Mouse (Mus musculus) retina, postnatal 7 days (tissue): ENCODE results near the gene Aph1b.
"Not testable (repeated sequence)": the region's sequence is repeated elsewhere in the genome, so short reads cannot be mapped to it uniquely, and the experiment has no call there.

Source experiments
- DNase-seq: peaks from one replicate; pipeline ENCODE4 v3.0.0-alpha.2; 2012; ENCODE audit warnings: low read depth, low spot score

The Aph1b gene

DNA sequence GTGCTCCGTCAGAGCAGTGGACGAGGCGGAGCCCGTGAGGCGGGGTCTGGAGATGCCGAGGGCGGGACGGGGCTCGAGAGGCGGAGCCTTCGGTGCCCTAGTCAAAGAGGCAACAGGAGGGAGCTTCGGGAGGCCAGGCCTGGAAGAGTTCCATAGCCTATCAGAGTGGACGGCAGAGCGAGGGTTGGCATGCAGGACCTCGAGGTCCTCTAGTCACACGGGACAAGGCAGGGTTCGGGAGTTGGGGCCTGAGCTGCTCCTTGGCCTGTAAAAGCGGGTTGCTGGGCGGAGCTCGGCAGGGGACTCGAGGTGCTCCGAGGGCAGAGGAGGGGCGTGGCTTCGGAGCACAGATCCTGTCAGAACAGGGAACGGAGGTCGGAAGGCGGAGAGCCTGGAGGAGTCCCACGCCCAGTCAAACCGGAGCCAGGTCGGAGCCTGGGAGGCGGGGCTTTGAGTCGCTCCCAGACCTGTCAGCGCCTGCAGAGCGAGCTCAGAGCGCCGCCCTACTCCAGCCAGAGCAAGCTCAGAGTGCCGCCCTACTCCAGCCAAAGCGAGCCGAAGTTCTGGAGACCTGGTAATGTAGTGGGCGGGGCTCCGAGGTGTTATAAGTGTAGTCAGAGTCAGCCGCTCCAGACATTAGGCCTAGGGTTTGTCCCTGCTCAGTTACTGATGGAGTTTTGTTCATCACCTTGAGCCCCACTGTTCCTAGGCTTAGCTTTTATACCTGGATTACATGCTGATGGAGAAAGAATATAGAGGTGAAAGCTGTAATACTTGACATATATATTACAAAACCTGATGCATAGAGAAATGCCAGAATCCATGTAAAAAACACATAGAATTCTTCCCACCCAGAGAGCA lies at the start of gene Aph1b:
Gene Aph1b (minus strand): TSS at position 27 of the 861 bp plus-strand sequence.
- DNase-seq = peak; percentile 88

DNA sequence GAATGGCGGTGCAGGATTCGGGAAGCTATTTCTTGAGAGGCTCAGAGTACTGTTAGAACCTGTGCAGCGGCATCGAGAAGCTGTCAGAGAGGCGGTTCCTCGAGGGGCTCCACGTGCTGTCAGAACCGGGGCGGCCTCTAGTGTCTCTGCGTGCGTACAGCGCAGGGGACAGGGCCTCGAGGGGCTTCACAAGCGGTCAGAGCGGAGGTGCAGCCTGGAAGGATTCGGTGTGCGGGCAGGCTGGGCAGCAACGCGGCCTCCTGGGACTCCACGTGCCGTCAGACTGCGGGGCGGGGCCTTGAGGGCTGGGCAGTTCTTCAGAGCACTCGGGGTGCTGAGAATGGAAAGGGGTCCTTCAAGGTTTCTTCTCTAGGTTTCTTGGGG lies 39.8 kb upstream of the Aph1b start:
- no peak for DNase-seq

DNA sequence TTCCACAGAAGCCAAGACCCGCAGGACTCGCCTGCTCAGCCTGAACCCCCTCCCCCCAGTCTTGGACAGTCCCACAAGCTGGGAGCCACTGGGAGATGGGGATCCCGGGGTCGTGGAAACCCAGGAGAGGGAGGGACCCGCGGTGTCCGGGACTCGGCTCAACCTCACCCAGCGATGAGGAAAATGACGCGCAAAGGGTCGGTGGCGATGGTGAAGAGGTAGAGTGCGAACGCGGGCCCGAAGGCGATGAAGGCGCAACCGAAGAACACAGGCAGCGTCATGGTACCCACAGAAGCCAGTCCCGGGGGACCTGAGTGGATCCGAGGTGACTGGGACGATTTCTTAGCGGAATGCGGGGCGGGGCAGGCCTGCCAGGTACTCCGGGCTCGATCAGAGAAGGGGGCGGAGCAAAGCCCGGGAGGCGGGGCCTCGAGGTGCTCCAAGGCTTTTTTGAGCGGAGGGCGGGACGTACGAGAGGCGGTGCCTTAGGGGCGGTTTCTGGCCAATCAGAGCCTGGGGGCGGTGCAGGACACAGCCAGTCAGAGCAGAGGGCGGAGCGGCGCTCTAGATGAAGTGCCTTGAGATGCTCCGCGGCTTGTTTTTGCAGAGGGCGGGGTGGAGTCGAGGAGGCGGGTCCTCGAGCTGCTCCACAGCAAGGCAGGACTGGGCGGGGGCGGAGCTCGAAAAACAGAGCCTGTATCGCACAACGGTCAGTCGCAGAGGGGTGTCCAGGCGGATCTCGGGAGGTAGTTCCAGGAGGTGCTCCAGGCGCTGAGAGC lies 39.2 kb upstream of the Aph1b start, which contains the start of gene Aph1c:
Gene Aph1c (minus strand): TSS at position 409 of the 779 bp plus-strand sequence.
- peak; percentile 97 for DNase-seq

DNA sequence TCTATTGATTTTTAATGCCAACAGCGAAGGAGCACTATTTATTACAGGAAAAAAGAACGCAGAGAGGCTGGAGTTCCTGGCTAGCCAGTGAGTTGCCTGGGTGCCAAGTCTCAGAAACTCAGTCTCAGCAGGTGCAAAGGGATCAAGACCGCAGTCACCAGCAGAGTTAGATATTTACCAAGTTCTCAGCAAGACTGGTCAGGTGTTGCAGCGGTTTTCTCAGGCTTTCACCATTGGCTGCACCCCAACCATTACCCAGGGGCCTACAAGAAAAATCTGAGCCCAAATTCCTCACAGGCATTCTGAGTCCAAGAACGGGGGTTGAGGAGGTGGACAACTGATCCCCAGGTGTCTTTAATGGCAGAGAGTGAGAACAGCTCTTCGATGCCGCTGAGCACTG lies 38.6 kb upstream of the Aph1b start:
- no peak for DNase-seq

DNA sequence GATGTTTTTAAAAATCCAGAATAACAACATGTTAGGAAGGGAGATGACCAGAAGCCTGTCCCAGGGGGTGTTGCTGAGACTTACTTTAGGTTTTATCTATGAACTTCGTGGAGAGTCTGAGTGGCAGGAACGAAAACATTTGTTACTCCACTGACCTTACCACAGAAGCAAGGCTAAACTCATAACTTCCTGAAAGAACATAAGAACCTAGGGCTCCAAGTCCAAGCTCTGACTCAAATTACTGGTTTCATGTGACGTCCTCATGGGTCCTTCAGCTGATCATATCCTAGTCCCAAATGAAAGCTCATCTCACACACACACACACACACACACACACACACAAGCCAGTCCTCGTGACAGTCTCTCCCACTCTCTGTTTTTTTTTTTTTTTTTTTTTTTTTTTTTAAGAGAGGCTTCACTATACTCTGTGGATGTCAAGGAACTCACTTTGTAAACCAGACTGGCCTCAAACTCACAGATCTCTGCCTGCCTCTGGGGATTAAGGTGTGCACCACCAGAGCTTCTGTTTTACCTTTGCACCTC lies 37.1 kb upstream of the Aph1b start:
- DNase-seq = no peak

DNA sequence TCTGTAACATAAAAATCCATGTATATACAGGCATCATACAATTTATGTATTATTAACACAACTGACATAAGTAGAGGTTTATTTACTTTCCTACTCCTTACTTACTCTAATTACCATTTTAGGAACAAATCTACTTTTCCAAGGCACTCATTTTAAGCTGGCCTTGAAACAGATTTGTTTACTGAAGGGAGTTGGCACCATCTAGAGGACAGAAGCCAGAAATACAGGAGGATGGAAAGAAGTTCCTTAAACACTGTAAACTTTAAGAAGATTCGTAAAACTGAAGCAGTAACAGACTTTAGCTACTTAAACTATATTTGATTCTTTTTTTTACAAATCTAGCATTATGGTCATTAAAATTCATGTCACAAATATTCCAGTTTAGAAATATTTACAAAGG lies 30.7 kb upstream of the Aph1b start:
- DNase-seq = peak; percentile 44

DNA sequence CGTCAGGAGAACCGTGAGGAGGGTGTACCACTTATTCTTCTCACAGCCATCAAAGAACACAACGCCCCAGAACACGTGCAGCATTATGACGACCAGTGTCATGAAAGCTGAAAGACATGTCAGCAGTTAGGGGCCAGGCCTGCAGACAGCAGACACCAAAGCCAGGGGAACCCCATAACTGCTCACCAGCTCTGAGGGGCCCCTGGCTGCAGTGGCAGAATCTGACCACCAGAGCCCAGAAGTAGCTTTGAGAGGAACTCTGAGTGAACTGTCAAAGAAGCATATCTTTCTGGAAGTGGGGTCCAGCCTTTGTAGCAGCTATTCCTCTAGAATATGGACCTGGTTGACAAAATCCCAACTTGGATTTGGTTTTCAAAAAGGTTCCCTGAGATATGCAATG lies 27.0 kb upstream of the Aph1b start:
- DNase-seq = not testable (repeated sequence)

DNA sequence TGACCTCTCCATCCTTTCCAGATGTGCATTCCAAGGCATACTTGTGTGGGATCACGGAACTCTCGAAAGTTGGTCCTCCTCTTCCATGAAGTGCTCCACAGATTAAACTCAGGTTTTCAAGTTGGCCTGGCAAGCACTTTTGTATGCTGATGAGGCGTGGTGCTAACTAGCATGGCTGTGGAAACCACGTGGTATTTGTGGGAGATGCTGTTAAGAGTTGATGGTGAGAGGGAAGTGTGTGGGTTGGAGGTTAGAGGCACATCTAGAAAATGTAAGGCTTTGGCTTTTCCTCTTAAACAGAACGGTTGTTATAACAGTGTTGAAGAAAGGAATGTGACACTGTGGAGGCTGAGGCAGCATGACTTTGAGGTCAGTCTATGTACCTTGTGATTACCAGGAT lies 25.7 kb upstream of the Aph1b start:
- DNase-seq = no peak

DNA sequence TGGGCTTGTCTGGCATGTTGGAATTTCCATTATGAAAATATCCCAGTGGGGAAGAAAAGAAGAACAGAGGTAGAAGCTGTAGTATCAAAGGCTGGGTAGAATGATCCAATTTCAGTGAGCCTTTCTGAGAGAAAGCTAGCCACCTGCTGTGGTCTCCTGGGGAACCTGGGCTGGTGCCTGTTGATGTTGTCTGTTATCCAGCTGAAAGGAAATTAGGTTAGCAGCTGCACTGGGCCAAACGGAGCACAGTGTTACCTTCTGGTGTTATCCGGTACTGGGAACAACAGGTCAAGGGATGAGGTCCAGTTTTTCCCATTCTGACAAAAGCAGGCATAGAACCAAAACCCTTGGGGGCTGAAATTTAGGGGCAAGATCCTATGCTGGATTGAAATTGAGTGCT lies 18.1 kb upstream of the Aph1b start:
- no peak for DNase-seq

DNA sequence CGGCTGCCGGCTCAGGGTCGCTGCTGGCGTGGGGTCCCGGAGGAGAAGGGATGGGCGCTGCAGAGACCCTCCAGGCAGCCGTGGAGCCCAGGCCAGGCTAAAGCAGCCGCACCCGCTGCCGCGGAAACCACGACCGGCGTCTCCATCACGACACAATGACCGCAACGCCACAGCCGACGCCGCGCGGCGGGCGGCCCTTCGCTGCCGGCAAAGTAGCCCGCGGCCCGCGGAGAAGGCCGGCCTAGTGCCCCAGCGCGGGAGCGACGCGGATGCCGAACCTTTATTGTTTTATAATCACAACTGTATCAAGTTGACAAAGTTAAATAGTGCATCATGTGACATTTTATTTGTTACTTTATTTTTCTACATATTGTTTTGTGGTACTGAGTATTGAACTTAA lies 10.7 kb upstream of the Aph1b start:
- not testable (repeated sequence) for DNase-seq

DNA sequence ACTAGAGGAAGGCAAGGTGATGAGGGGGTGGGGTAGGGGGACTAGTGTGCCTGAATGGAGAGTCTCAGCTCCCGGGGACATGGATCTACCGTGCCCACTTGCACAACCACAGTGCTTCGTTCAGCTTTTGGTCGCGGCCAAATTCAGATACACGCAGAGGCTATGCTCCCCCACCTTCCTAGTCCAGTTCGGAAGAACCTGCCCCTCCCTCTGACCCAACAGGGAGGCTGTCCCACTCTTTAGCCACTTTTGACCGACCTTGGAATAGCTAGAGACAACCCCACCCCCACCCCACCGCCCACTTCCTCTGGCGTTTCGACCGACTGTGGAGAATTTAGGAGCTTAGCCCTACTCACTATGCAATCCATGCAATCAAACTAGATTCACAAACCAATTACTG lies 6.7 kb upstream of the Aph1b start:
- DNase-seq = no peak

DNA sequence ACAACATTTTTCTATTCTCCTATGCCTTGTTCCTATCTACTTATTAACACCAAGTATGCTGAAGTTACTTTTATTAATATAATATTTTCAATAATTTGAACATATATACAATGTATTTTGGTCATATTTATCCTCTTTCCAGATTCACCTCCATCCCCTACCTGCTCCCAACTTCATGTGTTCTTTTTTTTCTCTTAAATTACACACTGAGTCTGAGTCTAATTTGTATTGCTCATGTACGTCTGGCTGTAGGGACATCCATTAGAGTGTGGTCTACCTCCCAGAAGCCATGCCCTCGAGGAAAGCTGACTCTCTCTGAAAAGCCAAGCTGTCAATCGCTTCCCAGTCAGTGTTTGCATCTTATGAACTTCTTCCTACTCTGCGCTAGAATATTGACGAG lies 1.4 kb upstream of the Aph1b start, which contains the start of gene Gm10647:
Gene Gm10647 (plus strand): TSS at position 301 of the 400 bp plus-strand sequence.
- DNase-seq = no peak

DNA sequence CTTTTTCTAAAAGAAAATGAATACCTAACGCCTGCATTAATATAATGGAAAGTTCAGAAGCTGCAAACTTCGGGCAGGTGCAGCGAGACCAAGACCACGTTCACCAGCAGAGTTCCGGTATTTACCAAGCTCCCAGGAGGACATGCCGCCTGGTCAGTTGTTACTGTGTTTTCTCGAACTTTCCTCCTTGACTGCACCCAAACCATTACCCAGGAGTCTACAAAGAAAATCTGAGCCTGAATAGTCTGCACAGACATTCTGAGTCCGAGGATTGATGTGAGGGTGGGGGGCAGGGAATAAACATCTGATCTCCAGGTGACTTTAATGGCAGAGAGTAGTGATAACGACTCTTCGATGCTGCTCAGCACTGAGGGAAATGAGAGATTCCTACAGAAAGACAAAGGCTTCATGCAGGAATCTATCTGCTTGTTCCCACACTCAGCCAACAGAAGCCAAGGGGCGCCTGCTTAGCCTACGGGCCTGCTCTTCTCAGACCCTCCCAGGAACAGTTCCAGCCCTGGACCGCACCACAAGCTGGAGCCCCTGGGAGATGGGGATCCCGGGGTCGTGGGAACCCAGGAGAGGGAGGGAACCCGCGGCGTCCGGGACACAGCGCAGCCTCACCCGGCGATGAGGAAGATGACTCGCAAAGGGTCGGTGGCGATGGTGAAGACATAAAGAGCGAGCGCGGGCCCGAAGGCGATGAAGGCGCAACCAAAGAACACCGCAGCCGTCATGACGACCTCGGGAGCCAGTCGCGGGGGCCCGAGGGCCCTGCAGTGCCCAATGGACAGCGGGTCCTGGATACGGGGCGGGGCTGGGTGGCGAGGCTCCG lies 444 bp downstream of the Aph1b start:
- DNase-seq = no peak

DNA sequence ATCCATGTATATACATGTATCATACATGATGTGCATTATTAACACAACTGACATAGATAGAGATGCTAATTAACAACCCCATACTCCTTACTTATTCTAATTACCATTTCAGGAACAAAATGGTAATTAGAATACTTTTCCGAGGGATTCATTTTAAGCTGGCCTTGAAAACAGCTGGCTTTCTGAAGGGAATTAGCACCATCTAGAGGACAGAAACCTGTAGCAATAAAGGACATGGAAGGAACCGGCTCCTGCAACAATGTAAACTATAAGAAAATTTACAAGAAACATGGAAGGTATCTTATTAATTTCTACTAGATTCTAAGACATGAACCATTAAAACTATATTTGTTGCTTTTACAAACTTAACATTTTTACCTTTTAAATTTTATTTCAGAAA lies 7.5 kb downstream of the Aph1b start:
- peak; percentile 38 for DNase-seq

DNA sequence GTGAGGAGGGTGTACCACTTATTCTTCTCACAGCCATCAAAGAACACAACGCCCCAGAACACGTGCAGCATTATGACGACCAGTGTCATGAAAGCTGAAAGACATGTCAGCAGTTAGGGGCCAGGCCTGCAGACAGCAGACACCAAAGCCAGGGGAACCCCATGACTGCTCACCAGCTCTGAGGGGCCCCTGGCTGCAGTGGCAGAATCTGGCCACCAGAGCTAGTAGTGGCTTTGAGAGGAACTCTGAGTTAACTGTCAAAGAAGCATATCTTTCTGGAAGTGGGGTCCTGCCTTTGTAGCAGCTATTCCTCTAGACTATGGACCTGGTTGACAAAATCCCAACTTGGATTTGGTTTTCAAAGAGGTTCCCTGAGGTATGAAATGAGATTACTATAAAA lies 10.7 kb downstream of the Aph1b start:
- DNase-seq = not testable (repeated sequence)

DNA sequence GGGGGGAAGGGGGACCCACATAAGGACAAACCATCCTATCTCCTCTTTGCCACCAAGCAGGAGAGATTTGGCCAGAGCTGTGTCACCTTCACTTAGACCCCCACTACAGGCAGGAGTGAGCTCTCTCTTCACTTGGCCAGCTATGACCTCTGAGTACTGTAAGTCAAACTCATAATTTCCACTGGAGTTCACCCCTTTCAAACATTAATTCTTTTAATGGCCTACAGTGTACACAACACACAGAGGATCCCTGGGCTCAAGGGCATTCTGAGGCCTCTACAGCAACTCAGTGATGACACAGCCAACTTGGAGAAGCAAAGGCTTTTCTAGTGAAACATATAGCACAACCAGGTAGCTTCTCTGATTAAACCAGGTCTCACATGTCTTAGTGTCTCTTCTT lies 24.6 kb downstream of the Aph1b start:
- no peak for DNase-seq

DNA sequence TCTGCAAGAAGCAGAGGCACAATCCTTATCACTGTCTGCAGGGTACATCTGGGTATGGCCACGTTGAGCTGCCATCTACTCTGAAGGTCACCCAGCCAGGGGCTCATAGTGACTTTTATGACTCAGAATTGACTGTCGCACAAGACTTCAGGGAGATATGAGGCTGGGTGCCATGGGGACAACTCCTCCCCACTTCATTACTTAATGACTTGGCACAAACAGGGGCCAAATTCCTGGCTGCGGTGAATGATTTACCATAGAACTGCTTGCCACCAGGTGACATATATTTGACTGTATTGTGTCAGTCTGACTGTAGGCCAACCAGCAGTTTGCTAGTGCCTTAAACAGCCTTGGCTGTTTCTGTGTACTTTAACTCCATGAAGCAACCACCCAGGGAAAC lies 26.0 kb downstream of the Aph1b start:
- no peak for DNase-seq

DNA sequence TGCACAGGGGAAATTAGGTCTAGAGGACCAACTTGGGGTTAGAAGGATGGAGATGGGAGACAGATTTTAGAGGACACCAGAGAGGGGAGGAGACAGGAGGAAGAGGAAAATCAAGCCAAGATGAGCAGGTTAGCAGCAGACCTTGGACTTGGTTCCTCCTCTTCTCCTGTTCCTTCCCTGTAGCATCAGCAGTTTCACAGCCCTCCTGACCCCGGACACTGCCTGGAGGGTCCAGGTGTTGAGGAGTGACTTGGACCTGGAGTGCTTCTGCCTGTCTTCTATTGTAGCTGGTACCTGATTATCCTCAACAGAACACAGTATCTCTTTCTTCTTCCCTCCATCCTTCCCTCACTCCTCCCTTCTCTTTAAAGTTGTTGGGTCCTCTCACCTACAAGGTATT lies 26.6 kb downstream of the Aph1b start:
- no peak for DNase-seq

DNA sequence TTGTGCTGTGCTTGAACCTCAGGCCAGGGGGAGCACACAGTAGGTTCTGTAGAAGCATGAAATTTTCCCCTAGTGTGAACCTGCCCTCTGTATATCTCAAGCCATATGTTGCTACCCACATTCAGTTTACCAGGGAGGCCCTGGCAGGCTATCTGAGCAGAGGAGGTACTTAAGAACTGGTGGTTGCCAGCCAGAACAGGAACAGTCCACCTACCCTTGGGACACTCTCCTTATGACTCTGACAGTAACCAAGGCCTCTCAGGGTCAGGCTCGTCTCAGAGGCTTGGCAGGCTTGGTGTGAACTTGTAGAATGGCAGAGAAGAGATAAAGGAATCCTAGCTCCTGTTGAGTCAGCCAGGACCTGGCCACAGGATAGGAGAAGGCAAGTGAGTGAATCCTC lies 34.3 kb downstream of the Aph1b start:
- no peak for DNase-seq

DNA sequence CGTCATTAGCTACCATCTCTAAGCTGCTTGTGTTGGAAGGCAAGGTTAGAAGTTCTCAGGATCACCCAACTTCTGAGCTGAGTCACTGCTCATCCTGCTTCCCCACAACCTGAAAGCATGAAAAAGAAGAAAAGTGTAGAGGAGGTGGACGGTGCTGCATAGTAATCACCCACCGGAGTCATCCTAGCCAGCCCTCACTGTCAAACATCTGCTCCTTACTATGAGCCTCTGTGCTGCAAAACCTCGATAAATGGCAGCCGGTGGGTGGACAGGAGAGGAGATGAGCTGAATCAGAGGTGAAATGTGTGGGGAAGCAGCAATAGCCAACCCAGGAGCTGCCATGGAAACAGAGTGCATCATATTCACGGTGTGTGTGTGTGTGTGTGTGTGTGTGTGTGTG lies 42.4 kb downstream of the Aph1b start:
- DNase-seq = no peak

DNA sequence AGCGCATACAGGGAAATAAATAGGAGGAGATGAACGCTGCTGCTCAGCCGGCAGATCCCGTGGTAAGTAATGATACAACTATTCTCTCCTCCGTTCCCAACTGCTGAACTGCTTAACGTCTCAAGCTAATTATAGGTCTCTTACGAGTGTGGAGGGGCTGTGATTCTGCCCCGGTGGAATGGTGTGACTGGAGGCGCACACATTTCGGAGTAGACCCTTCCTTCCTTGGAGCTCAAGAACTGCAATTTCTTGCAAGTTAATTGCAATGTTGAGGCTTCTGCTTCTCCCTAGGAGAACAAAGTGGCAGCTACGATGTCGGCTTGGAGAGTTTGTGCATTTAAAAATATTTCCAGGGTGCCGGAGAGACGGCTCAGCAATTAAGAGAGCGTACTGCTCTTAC lies 46.9 kb downstream of the Aph1b start:
- no peak for DNase-seq

DNA sequence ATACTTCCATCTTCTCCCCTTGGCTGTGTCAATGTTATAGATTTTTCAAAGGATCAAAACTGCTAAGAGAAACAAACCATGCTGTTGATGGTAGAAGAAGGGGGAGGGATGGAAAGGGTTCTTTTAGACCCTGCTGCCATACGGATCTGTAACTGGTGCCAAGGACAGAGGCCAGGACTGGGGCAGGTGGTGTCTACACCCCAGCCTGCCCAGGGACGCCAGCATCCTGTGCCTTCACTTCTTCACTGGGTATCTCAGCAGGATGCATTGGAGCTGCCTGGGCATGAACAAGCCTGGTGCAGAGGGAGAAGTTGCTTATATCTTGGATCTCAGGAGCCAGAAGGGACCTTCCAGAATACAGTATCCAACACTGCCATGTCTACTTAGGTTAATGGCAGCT lies 50.8 kb downstream of the Aph1b start:
- no peak for DNase-seq
